Mouse (Mus musculus): ENCODE results near the gene Prpsap1. TPM values are rescaled to one million over a fixed set of nuclear protein-coding genes. Genes with fewer than 3 reads are reported as not detected.
A peak's percentile ranks its signal among the peaks of the same experiment; 100 is the strongest.

Prpsap1 gene
- polyA plus RNA-seq, 1 experiment from 2014 or later: 227 TPM

DNA sequence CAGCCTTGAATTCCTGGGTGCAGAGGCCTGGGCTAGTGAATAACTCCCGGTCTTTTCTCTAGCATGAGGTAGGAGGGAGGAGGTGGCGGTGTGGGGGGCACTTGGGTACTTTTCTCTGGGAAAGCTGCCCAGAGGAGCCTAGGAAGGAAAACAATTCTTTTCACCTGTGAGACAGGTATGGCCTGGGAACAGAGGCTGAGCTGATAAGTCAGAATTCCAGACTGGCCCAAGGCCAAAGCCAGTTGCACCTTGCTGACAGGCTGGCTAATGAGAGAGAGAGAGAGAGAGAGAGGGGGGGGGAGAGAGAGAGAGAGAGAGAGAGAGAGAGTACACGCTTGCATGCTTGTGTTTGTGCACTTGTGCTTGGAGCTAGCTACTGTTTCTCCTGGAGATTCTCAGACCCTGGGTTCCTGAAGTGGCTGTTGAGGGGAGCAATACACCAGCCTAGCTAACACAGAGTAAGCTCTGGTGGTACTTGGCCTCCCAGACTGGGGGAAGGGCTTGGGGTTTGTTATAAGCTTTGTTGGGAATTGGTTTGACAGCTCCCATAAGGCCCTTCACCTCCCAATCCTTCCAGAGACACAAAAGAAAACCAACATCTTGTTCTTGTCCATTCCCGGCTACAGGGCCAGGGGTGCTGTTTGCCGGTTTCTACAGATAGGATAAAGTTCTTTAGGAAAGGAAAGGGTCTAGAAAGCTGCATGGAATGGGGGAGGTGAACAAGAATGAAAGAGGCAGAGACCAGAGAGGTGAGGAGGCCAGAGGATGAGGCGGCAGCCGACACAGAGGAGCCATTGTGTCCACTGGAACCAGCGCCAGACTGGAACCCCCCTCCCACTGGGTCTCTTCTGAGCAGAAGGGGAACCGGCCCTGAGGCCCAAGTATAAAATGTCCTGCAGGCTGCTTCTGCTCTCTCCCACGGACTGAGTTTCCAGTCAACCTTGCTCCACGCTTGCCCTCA lies 36.5 kb upstream of the Prpsap1 start, which contains the start of gene Sphk1:
Sphk1 (plus strand) TSS at position 739 of the 961 bp plus-strand sequence.
- no peaks in the 10 kb centered on the region for H3K9me3 ChIP-seq (replicated peaks)
- DNase-seq (ENCODE audit: low spot score): peak; percentile 67
- WGBS: 21% methylated on average over 11 of the region's 11 CpGs
- peaks cover 73% of the 10 kb centered on the region for H3K27me3 ChIP-seq (ENCODE audit: low read depth, poor library complexity, severe bottlenecking)
- peak within 1 kb of the TSS; percentile 81 for H3K27ac ChIP-seq (replicated peaks)
- no peaks in the 10 kb centered on the region for H3K36me3 ChIP-seq
- peaks cover 45% of the 10 kb centered on the region for H3K4me1 ChIP-seq
- H3K4me3 ChIP-seq: peak within 1 kb of the TSS; percentile 65

DNA sequence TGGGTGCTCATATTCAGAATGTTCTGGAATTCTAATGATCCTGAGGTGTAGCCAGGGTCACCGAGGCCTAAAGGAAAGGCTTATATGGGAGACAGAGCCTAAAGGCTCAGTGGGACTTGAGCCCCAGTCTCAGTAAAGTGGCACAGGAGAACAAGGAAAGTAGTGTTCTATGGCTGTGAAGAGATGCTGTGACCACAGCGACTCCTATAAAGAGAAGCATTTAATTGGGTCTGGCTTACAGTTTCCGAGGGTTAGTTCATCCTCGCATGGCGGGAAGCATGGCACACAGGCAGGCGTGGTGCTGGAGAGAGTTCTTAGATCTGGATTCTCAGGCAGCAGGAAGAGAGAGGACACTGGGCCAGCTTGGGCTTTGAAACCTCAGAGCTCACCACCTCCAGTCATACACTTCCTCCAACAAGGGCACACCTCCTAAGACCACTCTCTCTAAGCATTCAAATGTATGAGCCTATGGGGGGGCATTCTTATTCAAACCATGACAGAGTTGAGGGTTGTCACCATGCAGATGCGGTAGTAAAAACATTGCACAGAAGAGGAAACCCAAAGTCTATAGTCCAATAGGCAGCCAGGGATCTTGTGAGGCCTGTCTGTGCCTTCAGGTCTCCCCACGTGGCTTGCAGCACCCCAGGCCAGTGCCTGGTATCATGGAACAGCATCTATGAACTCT lies 34.8 kb upstream of the Prpsap1 start:
- no peak for DNase-seq (ENCODE audit: low spot score)
- Histone ChIP-seq H3K27ac (replicated peaks) (no peak overlapping the region), H3K4me3 (no peak overlapping the region), H3K4me1 (peaks cover 44% of the 10 kb centered on the region), H3K36me3 (no peaks in the 10 kb centered on the region), H3K9me3 (replicated peaks) (no peaks in the 10 kb centered on the region), H3K27me3 (ENCODE audit: low read depth, poor library complexity, severe bottlenecking) (peaks cover 56% of the 10 kb centered on the region)
- 85% methylated on average over 8 of the region's 8 CpGs for WGBS

DNA sequence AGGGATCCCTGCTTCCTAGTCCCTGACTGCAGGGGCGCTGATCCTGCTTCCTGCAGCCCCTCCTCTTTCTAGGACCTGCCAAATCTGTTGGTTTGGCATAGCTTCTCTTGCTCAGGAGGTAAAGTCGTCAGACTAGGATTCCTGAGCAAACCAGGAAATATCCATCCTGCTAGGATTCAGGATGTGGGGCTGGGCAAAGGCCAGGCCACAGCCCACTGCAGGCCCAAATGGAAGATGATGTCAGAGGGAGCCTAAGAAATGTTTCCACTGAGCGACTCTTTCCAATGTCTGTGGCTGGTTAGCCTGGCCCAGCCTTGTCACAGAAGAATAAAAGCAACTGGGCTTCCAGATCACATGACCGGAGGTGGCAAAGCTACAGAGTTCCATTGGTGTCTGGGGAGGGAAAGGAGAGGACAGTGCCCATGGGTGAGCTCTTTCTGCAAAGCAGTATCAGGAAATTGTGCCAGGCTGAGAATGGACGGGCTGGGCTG lies 29.7 kb upstream of the Prpsap1 start:
- no peak overlapping the region for H3K4me3 ChIP-seq
- H3K27ac ChIP-seq (replicated peaks): no peak overlapping the region
- H3K9me3 ChIP-seq (replicated peaks): no peaks in the 10 kb centered on the region
- WGBS: 53% methylated on average over 5 of the region's 5 CpGs
- H3K4me1 ChIP-seq: peaks cover 13% of the 10 kb centered on the region
- no peaks in the 10 kb centered on the region for H3K36me3 ChIP-seq
- H3K27me3 ChIP-seq (ENCODE audit: low read depth, poor library complexity, severe bottlenecking): peaks cover 7% of the 10 kb centered on the region; the same call in 1 of the 2 replicates
- DNase-seq (ENCODE audit: low spot score): no peak

DNA sequence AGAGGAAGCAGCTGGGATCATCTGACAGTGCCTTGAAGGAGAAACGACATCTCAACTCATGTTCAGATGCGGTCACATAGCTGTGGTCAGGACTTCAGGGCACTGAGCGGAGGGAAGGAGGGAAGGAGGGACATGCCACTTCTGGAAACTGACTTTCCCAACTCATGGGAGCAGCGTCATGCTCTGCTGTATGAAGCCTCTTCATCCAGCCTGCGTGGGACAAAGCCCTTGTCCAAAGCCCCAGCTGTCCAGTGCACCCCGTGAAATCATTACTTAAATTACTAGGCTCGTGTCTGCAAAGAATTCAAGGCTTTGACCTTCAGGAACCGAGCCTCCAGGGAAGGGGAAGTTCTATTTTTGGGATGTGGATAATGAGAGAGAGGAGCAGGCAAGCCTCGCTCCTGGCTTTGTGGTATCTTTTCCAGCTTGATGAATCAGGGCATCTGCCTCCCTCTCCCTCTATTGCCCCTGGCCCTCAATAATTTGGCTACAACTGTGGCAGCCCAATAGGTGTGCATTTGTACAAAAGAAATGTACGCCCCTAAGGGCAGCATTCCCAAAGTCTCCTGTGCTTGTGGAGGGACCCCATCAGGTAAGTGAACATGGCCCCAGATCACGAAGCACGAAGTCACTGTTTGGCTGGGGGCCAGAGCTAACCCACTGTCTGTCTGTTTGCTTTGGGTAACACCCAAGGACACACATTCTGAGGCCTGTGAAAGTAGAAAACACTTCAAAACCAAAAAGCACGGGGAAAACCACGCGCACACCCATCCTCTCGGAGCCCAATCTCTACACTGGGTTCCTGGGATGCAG lies 29.1 kb upstream of the Prpsap1 start:
- no peak overlapping the region for H3K4me3 ChIP-seq
- no peaks in the 10 kb centered on the region for H3K36me3 ChIP-seq
- H3K9me3 ChIP-seq (replicated peaks): no peaks in the 10 kb centered on the region
- H3K27ac ChIP-seq (replicated peaks): no peak overlapping the region
- peaks cover 13% of the 10 kb centered on the region for H3K4me1 ChIP-seq
- H3K27me3 ChIP-seq (ENCODE audit: low read depth, poor library complexity, severe bottlenecking): 0 out of 2 replicates have a peak, but pooled peaks cover 6% of the 10 kb centered on the region
- DNase-seq (ENCODE audit: low spot score): no peak
- WGBS: 73% methylated on average over 16 of the region's 16 CpGs

DNA sequence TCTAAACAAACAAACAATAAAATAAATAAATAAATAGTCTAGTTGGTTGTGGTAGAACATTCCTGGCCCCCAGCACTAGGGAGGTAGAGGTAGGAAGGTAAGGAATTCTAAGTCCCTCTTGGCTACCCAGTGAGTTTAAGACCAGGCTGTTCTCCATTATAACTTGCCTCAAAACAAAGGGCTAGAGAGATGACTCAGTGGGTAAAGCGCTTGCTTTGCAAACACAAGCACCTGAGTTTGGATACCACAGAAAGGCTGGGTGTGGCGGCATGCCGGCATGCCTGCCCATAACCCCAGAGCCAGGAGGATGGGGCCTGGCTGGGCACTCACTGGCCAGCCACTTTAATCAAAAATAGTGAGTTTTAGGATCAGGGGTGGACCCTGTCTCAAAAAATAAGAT lies 28.0 kb upstream of the Prpsap1 start:
- no peak for DNase-seq (ENCODE audit: low spot score)
- 87% methylated on average over 3 of the region's 3 CpGs for WGBS

DNA sequence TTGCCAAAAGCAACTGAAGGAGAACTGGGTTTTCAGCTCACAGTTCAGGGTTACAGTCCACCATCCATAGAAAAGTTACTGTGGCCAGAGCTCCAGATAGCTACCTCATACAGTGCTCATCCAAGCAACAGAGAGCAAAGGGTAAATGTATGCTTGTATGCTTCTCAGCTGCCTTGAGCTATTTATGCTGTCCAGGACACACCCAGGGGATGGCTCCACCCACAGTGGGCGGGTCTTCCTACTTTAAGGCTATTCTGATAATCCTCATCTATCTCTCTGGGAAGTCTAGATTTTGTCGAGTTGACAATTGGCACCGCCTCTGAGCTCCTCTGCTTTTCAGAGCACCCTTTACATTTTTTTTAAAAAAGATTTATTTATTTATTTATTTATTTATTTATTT lies 27.1 kb upstream of the Prpsap1 start:
- Histone ChIP-seq H3K27me3 (ENCODE audit: low read depth, poor library complexity, severe bottlenecking) (no peaks in the 10 kb centered on the region; the same call in 1 of the 2 replicates), H3K36me3 (no peaks in the 10 kb centered on the region), H3K4me1 (peaks cover 13% of the 10 kb centered on the region), H3K4me3 (no peak overlapping the region), H3K27ac (replicated peaks) (no peak overlapping the region), H3K9me3 (replicated peaks) (no peaks in the 10 kb centered on the region)
- 64% methylated on average over 3 of the region's 3 CpGs for WGBS
- no peak for DNase-seq (ENCODE audit: low spot score)

More for the DNA sequence above, 28.0 kb upstream of the Prpsap1 start:
- Histone ChIP-seq H3K27me3 (ENCODE audit: low read depth, poor library complexity, severe bottlenecking) (no peaks in the 10 kb centered on the region), H3K36me3 (no peaks in the 10 kb centered on the region), H3K4me3 (no peak overlapping the region), H3K9me3 (replicated peaks) (no peaks in the 10 kb centered on the region), H3K27ac (replicated peaks) (no peak overlapping the region), H3K4me1 (peaks cover 13% of the 10 kb centered on the region)

DNA sequence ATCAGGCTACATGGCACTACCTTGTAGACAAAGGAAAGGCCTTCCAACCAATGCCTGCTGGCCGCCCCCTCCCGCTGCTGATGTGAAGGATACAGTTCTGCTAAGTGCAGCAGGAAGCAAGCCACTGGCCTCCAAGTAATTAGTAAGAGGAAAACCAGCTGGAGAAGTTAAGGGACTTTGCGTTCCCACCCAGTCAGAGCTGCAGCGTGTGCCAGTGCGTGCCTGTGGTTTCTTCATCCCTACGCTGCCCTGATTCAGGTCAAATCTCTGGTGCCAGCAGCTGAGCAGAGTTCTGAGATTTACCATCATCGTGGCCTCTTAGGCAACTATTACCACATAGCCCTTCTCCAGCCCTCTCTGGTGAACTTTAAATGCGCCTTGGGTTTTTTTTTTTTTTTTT lies 24.5 kb upstream of the Prpsap1 start:
- Histone ChIP-seq H3K27ac (replicated peaks) (no peak overlapping the region), H3K27me3 (ENCODE audit: low read depth, poor library complexity, severe bottlenecking) (peaks cover 25% of the 10 kb centered on the region), H3K4me3 (no peak overlapping the region), H3K9me3 (replicated peaks) (no peaks in the 10 kb centered on the region), H3K4me1 (peaks cover 16% of the 10 kb centered on the region), H3K36me3 (no peaks in the 10 kb centered on the region)
- 78% methylated on average over 8 of the region's 8 CpGs for WGBS
- DNase-seq (ENCODE audit: low spot score): no peak

DNA sequence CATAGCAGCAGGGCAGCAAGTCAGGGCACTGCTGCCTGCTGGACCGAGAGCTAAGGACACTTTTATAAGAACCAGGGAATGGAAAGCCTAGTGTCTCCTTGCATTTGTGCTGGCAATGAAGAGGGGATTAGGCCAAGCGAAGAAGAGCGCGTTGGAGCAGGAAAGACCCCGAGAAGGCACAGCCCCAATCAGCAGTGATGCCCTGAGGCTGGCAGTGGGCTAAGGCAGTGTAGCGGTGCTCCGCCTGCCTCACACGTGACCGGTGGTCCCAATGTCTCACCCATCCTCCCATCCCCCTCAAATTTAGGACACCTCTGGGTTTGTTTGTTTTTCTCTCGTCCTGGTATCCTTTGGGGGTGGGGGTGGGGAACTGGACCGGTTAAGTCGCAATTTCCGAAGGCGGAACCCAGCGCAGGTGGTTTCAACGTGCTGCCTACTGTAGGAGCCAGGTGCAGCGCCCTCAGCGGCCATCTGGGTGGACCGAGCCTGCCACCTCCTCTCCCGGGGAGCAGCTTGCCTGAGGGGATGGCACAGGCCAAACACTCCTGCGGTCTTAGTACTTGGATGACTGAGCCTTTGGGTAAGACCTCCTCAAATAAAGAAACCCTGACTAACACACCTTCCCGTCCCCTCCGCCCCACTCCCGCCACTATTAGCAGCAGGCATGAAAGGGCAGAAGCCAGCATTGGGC lies 21.5 kb upstream of the Prpsap1 start:
- Histone ChIP-seq H3K4me1 (peaks cover 8% of the 10 kb centered on the region), H3K27me3 (ENCODE audit: low read depth, poor library complexity, severe bottlenecking) (peaks cover 25% of the 10 kb centered on the region), H3K27ac (replicated peaks) (peak overlapping the region; percentile 33; the same call in 1 of the 2 replicates), H3K36me3 (no peaks in the 10 kb centered on the region), H3K9me3 (replicated peaks) (no peaks in the 10 kb centered on the region), H3K4me3 (peak overlapping the region; percentile 40)
- DNase-seq (ENCODE audit: low spot score): no peak
- WGBS: 13% methylated on average over 24 of the region's 24 CpGs

DNA sequence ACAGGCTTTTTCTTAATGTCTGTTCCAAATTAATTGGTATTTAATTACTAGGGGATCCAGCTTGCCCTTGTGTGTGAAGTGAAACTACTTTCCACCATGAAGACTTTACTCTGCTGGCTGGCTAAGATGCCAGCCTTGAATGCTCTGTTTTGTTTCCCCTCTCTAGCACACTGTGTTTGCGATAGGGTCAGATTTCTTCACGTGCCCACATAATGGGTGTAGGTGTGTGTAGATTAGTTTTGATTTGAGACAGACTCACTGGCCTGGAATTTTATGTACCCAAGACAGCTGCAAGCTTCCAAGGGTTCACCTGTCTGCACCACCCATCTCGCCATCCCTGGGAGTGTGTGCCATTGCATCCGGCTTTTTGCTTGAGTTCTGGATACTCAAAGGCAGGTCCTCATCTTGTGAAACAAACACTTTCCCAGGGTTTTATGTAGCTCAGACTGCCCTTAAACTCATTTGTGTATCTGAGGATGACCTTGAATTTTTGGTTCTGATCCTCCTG lies 19.6 kb upstream of the Prpsap1 start:
- Histone ChIP-seq H3K27me3 (ENCODE audit: low read depth, poor library complexity, severe bottlenecking) (peaks cover 25% of the 10 kb centered on the region), H3K9me3 (replicated peaks) (no peaks in the 10 kb centered on the region), H3K4me1 (peaks cover 8% of the 10 kb centered on the region), H3K4me3 (no peak overlapping the region), H3K36me3 (no peaks in the 10 kb centered on the region), H3K27ac (replicated peaks) (no peak overlapping the region)
- WGBS: 84% methylated on average over 4 of the region's 4 CpGs
- no peak for DNase-seq (ENCODE audit: low spot score)

DNA sequence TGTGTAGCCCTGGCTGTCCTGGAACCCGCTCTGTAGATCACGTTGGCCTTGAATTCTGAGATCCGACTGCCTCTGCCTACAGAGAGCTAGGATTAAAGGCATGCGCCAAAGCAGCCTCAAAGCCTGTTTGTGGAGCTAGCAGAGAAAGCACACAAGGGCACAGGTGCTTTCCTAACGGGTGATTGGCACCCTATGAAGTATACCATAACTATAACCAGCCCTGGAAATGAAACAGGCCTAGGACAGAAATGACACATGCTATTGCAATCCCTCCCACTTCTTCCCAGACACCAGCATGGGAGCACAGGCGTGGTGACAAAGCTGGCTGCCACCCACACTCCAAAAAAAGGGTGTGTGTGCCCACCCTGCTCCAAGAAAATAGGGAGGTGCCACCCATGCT lies 19.0 kb upstream of the Prpsap1 start:
- Histone ChIP-seq H3K4me1 (peaks cover 8% of the 10 kb centered on the region), H3K9me3 (replicated peaks) (no peaks in the 10 kb centered on the region), H3K27me3 (ENCODE audit: low read depth, poor library complexity, severe bottlenecking) (peaks cover 25% of the 10 kb centered on the region), H3K36me3 (no peaks in the 10 kb centered on the region), H3K4me3 (no peak overlapping the region), H3K27ac (replicated peaks) (no peak overlapping the region)
- no peak for DNase-seq (ENCODE audit: low spot score)
- 84% methylated on average over 6 of the region's 6 CpGs for WGBS

DNA sequence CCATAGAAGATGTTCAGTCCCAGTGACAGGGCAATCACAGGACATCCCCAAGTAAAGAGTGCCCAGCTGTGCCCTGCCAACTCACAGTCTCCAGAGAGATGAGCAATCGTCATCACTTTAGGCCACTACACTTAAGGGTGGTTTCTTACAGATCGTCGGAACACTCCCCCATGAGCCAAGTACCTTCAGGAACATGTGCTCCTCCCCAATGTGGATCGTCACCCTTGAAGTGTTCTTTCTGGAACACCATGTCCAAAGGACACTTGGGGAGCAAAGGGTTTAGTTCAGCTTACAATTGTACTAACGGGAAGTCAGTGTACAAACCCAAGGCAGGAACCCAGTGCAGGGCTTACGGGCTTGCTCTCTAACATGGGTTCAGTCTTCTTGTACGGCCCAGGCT lies 18.2 kb upstream of the Prpsap1 start:
- WGBS: 91% methylated on average over 7 of the region's 7 CpGs

More for the DNA sequence above, 18.2 kb upstream of the Prpsap1 start:
- peaks cover 8% of the 10 kb centered on the region for H3K4me1 ChIP-seq
- H3K4me3 ChIP-seq: no peak overlapping the region
- H3K27ac ChIP-seq (replicated peaks): no peak overlapping the region
- no peak for DNase-seq (ENCODE audit: low spot score)
- H3K27me3 ChIP-seq (ENCODE audit: low read depth, poor library complexity, severe bottlenecking): peaks cover 25% of the 10 kb centered on the region
- H3K36me3 ChIP-seq: no peaks in the 10 kb centered on the region
- no peaks in the 10 kb centered on the region for H3K9me3 ChIP-seq (replicated peaks)
